Mouse (Mus musculus): ENCODE results near the gene Atl2. TPM values are rescaled to one million over a fixed set of nuclear protein-coding genes. Genes with fewer than 3 reads are reported as not detected.

Atl2 gene
- polyA plus RNA-seq, 1 experiment = 11.8 TPM

DNA sequence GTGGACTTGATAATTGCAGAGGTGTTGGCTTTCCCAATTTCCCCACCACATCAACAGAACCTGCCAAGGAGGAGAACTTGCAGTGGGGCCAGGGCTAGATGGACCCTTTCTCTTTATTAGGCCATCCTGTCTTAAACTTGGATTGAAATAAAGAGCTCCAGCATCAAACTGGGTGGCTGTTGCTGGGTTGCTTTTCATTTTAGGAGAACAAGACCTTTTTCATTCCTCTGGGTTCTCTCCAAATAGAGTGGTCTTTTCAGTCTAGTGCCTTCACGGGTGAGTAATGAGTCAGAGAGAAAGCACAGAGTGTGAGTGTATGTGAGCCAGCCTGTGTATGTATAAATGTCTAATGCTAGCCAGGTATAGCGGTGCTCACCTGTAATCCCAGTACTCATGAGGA lies 24.4 kb upstream of the Atl2 start:
- no peak for TF ChIP-seq MYOD1 (IDR thresholded peaks at IDR 0.05; ENCODE audit: control insufficient read depth, insufficient read length, low read depth)
- TF ChIP-seq USF1 (IDR thresholded peaks at IDR 0.05; ENCODE audit: low read depth) = no peak
- TF ChIP-seq CTCF (IDR thresholded peaks at IDR 0.05; ENCODE audit: control insufficient read depth, insufficient read depth, insufficient read length) = no peak
- TF ChIP-seq MAX (IDR thresholded peaks at IDR 0.05) = no peak
- TF ChIP-seq CEBPB (IDR thresholded peaks at IDR 0.05; ENCODE audit: low read depth) = no peak
- TF ChIP-seq MYOG (IDR thresholded peaks at IDR 0.05; ENCODE audit: control insufficient read depth, extremely low read depth, insufficient read length) = no peak
- TF ChIP-seq FOSL1 (IDR thresholded peaks at IDR 0.05; ENCODE audit: insufficient read depth, low read length, poor library complexity, severe bottlenecking) = no peak
- Histone ChIP-seq H3K79me3 (ENCODE audit: low read depth) (no peaks in the 10 kb centered on the region), H3K79me2 (ENCODE audit: control insufficient read depth, insufficient read depth) (no peaks in the 10 kb centered on the region), H3K36me3 (ENCODE audit: control insufficient read depth, insufficient read depth) (no peaks in the 10 kb centered on the region), H3ac (ENCODE audit: control insufficient read depth, insufficient read length, low read depth) (no peak overlapping the region), H3K27me3 (ENCODE audit: control insufficient read depth, insufficient read depth, insufficient read length) (peaks cover 32% of the 10 kb centered on the region), H3K4me3 (ENCODE audit: insufficient read depth, poor library complexity, severe bottlenecking) (no peak overlapping the region)

DNA sequence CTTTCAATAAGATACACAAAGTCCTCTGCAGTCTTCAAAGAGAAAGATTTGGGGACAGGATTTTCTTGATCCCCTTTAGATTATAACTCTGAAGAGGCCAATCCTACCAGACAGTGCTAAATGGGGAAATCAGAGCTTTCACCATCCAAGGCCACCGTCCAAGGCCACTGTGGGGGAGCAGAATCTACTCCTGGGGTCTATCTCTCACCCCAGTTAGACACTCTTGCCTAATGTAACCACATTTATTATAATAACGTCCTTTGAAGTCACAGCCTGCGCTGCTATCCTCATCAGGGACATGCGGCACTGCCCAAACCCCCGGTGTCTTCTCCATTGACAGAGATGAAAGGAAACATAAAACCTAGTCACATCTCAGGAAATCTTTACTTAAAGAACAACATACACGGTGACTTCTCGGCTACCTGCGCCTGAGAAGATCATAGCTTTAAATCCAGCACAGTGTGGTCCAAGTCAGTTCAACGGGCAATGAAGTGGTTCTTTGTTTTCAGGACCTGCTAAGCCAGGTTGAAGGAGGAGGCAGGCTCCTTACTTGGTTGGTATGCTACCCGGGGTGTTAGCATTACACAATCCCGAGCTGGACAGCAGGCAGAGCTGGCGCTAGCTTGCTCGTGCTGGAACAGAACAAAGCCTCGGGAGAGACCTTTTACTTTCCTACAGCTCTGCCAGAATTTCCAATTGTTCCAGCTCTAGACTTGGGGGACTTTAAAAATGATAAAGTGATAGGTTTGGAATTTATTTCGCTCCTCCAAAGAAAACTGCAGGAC lies 23.8 kb upstream of the Atl2 start:
- no peaks in the 10 kb centered on the region for H3K36me3 ChIP-seq (ENCODE audit: control insufficient read depth, insufficient read depth)
- no peaks in the 10 kb centered on the region for H3K79me2 ChIP-seq (ENCODE audit: control insufficient read depth, insufficient read depth)
- H3K4me3 ChIP-seq (ENCODE audit: insufficient read depth, poor library complexity, severe bottlenecking) = no peak overlapping the region
- H3K79me3 ChIP-seq (ENCODE audit: low read depth) = no peaks in the 10 kb centered on the region
- H3ac ChIP-seq (ENCODE audit: control insufficient read depth, insufficient read length, low read depth) = no peak overlapping the region
- TF ChIP-seq CEBPB (IDR thresholded peaks at IDR 0.05; ENCODE audit: low read depth) (no peak), CTCF (IDR thresholded peaks at IDR 0.05; ENCODE audit: control insufficient read depth, insufficient read depth, insufficient read length) (no peak), MYOD1 (IDR thresholded peaks at IDR 0.05; ENCODE audit: control insufficient read depth, insufficient read length, low read depth) (no peak), USF1 (IDR thresholded peaks at IDR 0.05; ENCODE audit: low read depth) (no peak), MAX (IDR thresholded peaks at IDR 0.05) (no peak), MYOG (IDR thresholded peaks at IDR 0.05; ENCODE audit: control insufficient read depth, extremely low read depth, insufficient read length) (no peak), FOSL1 (IDR thresholded peaks at IDR 0.05; ENCODE audit: insufficient read depth, low read length, poor library complexity, severe bottlenecking) (no peak)
- peaks cover 27% of the 10 kb centered on the region for H3K27me3 ChIP-seq (ENCODE audit: control insufficient read depth, insufficient read depth, insufficient read length)

DNA sequence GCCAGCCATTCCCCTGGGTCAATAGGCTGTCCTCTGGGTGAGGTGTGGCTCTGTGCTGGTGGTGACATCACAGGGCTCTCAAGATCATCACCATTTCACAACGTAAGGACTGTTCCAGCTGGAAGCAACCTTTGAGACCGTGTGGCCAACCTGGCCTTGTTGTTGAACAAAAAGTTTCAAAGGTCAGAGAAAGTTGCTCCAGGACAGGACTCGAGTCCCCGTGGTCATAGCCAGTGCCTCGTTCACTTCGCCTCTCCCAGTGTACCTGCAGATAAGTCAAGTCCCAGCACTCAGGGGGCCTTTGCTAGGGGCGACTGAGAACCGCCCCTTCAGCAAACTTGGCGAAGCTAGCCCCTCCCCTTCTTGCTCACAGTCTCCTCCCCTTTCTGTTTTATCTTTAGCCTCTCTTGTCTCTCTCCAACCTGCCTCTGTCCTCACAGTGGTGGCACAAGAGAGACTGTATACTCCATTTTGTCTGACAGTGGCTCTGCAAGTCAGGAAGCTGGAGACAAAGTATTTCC lies 22.6 kb upstream of the Atl2 start:
- Histone ChIP-seq H3K4me3 (ENCODE audit: insufficient read depth, poor library complexity, severe bottlenecking) (no peak overlapping the region), H3K36me3 (ENCODE audit: control insufficient read depth, insufficient read depth) (no peaks in the 10 kb centered on the region), H3K79me2 (ENCODE audit: control insufficient read depth, insufficient read depth) (no peaks in the 10 kb centered on the region), H3ac (ENCODE audit: control insufficient read depth, insufficient read length, low read depth) (no peak overlapping the region), H3K79me3 (ENCODE audit: low read depth) (no peaks in the 10 kb centered on the region), H3K27me3 (ENCODE audit: control insufficient read depth, insufficient read depth, insufficient read length) (peaks cover 22% of the 10 kb centered on the region)
- TF ChIP-seq CTCF (IDR thresholded peaks at IDR 0.05; ENCODE audit: control insufficient read depth, insufficient read depth, insufficient read length) (no peak), CEBPB (IDR thresholded peaks at IDR 0.05; ENCODE audit: low read depth) (no peak), MYOG (IDR thresholded peaks at IDR 0.05; ENCODE audit: control insufficient read depth, extremely low read depth, insufficient read length) (no peak), USF1 (IDR thresholded peaks at IDR 0.05; ENCODE audit: low read depth) (no peak), MAX (IDR thresholded peaks at IDR 0.05) (no peak), FOSL1 (IDR thresholded peaks at IDR 0.05; ENCODE audit: insufficient read depth, low read length, poor library complexity, severe bottlenecking) (no peak), MYOD1 (IDR thresholded peaks at IDR 0.05; ENCODE audit: control insufficient read depth, insufficient read length, low read depth) (no peak)

DNA sequence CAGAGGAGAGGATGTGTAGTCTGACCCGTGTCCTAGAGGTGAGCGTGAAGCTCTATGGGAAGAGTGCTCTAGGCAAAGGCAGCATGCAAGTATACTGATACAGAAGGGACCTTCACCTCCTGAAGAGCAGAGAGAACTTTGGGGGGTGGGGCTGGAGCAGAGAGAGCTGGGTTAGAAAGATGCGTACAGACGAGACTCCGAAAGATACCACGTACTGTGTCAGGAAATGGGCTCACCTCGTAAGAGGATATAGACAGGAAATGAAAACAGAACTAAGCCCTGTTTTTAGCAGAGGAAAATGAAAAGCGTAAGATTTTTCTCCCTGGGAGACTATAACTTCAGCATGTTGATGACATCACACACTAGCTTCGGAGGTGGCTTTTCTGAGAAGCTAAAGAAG lies 21.1 kb upstream of the Atl2 start:
- H3K79me3 ChIP-seq (ENCODE audit: low read depth) = no peaks in the 10 kb centered on the region
- H3K79me2 ChIP-seq (ENCODE audit: control insufficient read depth, insufficient read depth) = no peaks in the 10 kb centered on the region
- no peaks in the 10 kb centered on the region for H3K36me3 ChIP-seq (ENCODE audit: control insufficient read depth, insufficient read depth)
- no peak overlapping the region for H3K4me3 ChIP-seq (ENCODE audit: insufficient read depth, poor library complexity, severe bottlenecking)
- TF ChIP-seq MYOD1 (IDR thresholded peaks at IDR 0.05; ENCODE audit: control insufficient read depth, insufficient read length, low read depth) = no peak
- no peak for TF ChIP-seq CTCF (IDR thresholded peaks at IDR 0.05; ENCODE audit: control insufficient read depth, insufficient read depth, insufficient read length)
- no peak for TF ChIP-seq USF1 (IDR thresholded peaks at IDR 0.05; ENCODE audit: low read depth)
- no peak for TF ChIP-seq FOSL1 (IDR thresholded peaks at IDR 0.05; ENCODE audit: insufficient read depth, low read length, poor library complexity, severe bottlenecking)
- peaks cover 16% of the 10 kb centered on the region for H3K27me3 ChIP-seq (ENCODE audit: control insufficient read depth, insufficient read depth, insufficient read length)
- no peak overlapping the region for H3ac ChIP-seq (ENCODE audit: control insufficient read depth, insufficient read length, low read depth)

DNA sequence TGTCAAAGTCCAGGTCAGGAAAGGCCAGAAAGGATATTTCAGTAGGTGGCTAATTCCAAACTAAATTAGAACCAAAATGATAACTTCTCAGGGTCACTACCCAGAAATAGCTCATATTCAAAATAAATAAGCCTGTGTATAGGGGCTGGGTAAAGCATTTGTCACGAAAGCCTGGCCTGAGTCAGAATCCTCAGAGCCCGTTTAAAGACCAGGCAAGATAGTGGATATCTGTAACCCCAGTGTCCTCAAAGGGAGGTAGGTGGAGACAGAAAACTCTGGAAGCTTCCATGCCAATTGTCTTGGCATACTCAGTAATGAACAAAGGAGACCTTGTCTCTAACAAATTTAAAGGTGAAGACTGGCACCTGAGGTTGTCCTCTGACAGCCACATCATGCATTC lies 16.3 kb upstream of the Atl2 start:
- no peak for TF ChIP-seq MYOG (IDR thresholded peaks at IDR 0.05; ENCODE audit: control insufficient read depth, extremely low read depth, insufficient read length)
- no peak for TF ChIP-seq CTCF (IDR thresholded peaks at IDR 0.05; ENCODE audit: control insufficient read depth, insufficient read depth, insufficient read length)
- no peak for TF ChIP-seq FOSL1 (IDR thresholded peaks at IDR 0.05; ENCODE audit: insufficient read depth, low read length, poor library complexity, severe bottlenecking)
- no peak for TF ChIP-seq USF1 (IDR thresholded peaks at IDR 0.05; ENCODE audit: low read depth)
- TF ChIP-seq MAX (IDR thresholded peaks at IDR 0.05) = no peak
- no peak for TF ChIP-seq CEBPB (IDR thresholded peaks at IDR 0.05; ENCODE audit: low read depth)
- no peak for TF ChIP-seq MYOD1 (IDR thresholded peaks at IDR 0.05; ENCODE audit: control insufficient read depth, insufficient read length, low read depth)
- Histone ChIP-seq H3K27me3 (ENCODE audit: control insufficient read depth, insufficient read depth, insufficient read length) (no peaks in the 10 kb centered on the region), H3K36me3 (ENCODE audit: control insufficient read depth, insufficient read depth) (no peaks in the 10 kb centered on the region), H3K4me3 (ENCODE audit: insufficient read depth, poor library complexity, severe bottlenecking) (no peak overlapping the region), H3ac (ENCODE audit: control insufficient read depth, insufficient read length, low read depth) (no peak overlapping the region), H3K79me2 (ENCODE audit: control insufficient read depth, insufficient read depth) (no peaks in the 10 kb centered on the region), H3K79me3 (ENCODE audit: low read depth) (no peaks in the 10 kb centered on the region)
